Mouse (Mus musculus) left cerebral cortex, postnatal 4 days (tissue): ENCODE results near the gene Acp7. TPM values are rescaled to one million over a fixed set of nuclear protein-coding genes. Genes with fewer than 3 reads are reported as not detected.

ENCODE experiments used
- DNase-seq: peaks from one replicate; pipeline ENCODE4 v3.0.0-alpha.2; 2022
- intact Hi-C: fragments of 180-260 bp; cut with DNase I; formaldehyde crosslinking; loops from one replicate; pipeline ENCODE4 v1.15.1; 2025
- total RNA-seq, 2 experiments: library from RNA; stranded (reverse); gene quantifications; 2 replicates each; pipeline ENCODE4 v1.2.3; 2021

Gene Acp7
- total RNA-seq, 2 experiments from 2014 or later, result 0.18 to 0.89 TPM

DNA sequence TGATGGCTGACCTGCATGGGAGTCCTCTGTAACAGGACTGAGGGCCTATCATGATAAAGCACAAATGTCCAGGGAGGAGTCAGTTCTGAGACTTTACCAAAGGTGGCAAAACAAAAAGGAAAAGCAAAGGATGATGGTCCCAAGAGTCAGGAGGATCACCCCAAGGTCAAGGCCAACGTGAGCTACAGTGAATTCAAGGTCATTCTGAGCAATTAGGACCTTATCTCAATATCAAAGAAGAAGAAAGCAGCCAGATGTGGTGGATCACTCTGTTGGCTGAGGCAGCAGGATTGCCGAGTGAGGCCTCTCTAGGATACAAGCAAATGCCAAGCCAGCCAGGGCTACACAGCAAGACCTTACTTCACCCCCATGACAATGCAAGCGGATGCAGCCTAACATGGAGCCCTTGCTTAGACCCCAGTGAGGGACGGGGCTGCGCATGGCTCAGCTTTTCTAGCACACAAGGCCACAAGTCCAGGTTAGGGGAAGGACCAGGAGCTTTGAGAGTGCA lies 52.5 kb downstream of the Acp7 start:
- intact Hi-C loops, result no loop called here
- no peak for DNase-seq

DNA sequence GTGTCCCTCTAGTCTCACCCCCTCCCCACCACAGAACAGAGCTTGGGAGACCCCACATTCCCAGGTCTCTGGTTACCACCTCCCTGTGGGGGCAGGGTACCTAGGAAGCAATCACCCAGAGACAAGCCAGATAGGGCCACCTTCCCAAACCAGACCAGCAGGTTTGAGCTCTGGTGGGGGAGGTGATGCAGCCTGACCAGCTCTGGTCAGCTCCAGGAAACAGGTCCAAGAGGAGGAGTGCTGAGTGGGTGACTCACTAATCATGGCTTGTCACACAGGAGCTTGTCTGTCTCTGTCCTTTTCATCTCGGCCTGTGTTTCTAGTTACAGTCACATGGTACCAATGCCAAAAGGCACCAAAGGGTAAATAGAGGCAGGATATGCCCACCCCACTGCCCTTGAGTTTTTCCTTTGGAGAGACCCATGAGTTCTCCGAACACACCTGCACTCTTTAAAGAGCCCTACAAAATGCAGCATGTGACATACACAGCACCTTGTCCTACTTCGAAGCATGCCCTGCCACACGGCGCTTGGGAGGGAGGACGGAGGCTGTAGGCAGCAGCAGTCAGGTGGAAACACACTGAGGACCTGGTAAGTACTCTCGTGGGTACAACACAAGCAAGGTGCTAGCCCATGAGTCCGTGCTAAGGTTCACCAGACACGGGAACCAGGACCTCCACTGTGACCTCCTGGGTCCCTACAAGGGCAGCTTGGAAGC lies 53.1 kb downstream of the Acp7 start:
- DNase-seq, result no peak
- intact Hi-C loops, result no loop called here

DNA sequence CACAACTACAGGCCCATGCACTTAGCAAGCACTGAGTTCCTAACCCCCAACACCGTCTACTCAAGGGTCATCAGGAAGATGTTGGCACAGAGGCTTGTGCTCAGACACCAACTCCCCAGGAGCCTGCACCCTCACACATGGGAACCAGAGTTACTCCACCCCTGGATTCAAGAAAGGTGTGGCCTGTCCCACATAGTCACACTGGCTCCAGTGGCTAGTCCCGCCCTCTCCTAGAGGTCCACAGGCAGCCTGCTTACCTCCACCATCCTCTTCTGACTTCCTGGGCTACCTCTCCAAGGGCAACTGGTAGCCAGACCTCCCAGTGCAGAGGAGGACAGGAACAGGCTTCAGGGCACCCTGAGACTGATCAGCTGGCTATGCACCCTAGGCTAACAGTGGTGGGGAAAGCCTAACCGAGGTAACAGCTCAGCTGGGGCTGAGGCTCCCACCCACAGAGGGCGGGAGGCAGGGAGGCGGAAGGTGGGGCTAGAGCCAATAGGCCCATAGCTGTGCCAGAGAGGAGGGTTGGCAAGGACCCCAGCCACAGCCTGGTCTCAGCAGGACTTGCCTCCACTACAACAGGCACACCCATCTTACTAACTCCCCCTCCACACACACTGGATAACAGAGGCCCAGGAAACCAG lies 54.7 kb downstream of the Acp7 start:
- DNase-seq, result peak; percentile 86
- intact Hi-C loops, result no loop called here

- DNase-seq, result no peak
- intact Hi-C loops, result no loop called here
Observed at GRCm38 (mm10) chr7:28575597-28575996, 55.5 kb downstream of the Acp7 start.

DNA sequence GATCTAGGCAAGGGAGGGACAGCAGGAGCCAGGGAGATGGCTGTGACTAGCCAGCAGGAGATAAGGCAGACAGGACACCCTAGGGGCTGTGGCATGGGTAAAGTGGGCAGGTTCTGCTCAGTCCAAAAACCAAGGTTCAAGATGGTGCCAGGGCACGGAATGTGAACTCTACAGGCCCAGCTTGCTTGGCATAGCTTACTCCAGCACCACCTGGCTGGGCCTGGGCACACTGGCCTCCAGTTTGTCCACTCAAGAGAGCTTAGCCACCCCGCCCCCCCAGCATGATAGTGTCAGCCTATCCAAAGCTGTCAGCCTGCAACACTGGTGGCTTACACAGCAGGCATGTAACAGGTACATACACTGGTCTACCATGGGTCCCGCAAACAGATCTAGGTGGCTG lies 57.9 kb downstream of the Acp7 start:
- intact Hi-C loops, result no loop called here
- DNase-seq, result no peak

GRCm38 (mm10) chr7:28572689-28573088 lies 58.4 kb downstream of the Acp7 start:
- intact Hi-C loops, result no loop called here

DNA sequence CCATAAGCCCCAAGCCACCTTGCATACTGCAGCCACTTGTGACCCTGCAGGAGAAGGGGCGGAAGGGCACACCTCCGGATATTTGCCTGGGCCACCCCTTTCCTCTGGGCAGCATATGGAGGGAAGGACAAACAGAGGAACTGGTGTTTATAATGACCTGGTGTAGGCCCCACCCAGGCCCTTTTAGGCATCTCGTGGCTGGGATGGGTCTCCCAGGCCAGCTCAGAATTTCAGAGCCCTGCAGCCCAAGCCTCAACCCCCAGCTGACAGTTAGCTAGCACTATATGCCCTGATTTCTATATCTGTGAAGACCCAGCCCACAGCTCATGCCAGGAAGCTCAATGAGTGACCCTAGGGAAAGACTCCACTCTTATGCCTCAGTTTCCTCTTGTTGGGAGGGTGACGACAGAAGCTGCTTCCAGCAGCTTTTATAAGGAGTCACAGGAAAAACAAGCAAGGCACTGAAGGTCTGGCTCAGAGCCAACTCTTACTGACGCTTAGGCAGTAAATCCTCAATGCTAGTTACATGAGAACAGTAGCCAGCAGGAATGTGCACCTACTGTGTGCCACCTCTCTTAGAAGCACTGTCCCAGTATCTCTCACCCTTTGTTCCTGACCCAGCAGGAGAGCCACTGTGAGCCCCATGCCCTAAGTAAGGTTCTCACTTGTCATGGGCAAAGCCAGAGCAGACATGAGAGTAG lies 60.0 kb downstream of the Acp7 start:
- DNase-seq, result no peak
- intact Hi-C loops, result no loop called here

More at GRCm38 (mm10) chr7:28572689-28573088, 58.4 kb downstream of the Acp7 start:
- no peak for DNase-seq

GRCm38 (mm10) chr7:28570291-28570981 lies 60.7 kb downstream of the Acp7 start:
- peak; percentile 79 for DNase-seq
- intact Hi-C loops, result no loop called here

GRCm38 (mm10) chr7:28568253-28568652 lies 62.9 kb downstream of the Acp7 start:
- intact Hi-C loops, result loop anchor here (5.0 kb wide), 1 partner anchor 34 kb away; no protein-coding TSS in a partner anchor
- DNase-seq, result peak; percentile 61

- DNase-seq, result no peak
- intact Hi-C loops, result loop anchor here (5.0 kb wide), 1 partner anchor 35 kb away; no protein-coding TSS in a partner anchor
Observed at GRCm38 (mm10) chr7:28567539-28567938, 63.6 kb downstream of the Acp7 start.

DNA sequence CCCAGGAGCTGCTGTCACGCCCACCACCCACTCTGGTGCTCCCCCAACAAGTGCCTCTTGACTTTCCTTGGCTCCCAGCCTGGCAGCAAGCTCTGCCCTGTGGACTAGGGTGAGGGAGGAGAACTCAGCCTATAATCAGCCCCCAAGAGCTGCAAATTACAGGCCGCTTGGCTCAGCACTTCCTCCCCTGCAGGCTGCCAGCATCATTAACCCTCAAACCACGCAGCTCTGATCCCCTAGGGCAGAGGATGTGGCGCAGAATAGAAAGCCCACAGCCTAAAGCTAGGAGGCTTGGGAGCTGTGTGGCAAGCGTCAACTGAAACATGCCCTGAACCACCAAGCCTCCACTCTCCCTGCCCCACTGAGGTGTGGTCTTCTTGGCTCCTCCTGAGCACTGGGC lies 65.7 kb downstream of the Acp7 start:
- DNase-seq, result no peak
- intact Hi-C loops, result loop anchor here (5.0 kb wide), 1 partner anchor 37 kb away; no protein-coding TSS in a partner anchor

DNA sequence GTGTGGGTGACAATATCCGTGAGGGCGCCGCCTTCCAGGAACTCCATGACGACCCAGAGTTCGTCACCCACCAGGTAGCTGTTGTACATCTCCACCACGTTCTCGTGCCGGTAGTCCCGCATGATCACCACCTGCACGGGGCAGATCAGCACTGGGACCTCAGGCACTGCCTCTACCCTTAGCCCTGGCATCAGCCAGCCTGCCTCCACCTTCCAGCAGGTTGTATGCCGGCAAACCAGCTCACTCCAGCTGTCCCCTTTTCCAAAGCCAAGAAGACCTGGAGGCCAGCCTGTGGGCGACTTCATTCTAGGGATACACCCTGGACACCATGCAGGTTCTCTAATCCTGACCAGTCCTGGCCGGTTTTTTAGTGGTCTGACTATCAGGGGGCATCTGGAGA lies 68.2 kb downstream of the Acp7 start:
- intact Hi-C loops, result no loop called here
- no peak for DNase-seq

GRCm38 (mm10) chr7:28562371-28562770 lies 68.8 kb downstream of the Acp7 start:
- intact Hi-C loops, result no loop called here
- no peak for DNase-seq

- no peak for DNase-seq
- intact Hi-C loops, result no loop called here
Observed at GRCm38 (mm10) chr7:28561967-28562366, 69.2 kb downstream of the Acp7 start.

GRCm38 (mm10) chr7:28560856-28561255 lies 70.3 kb downstream of the Acp7 start:
- intact Hi-C loops, result no loop called here
- no peak for DNase-seq

GRCm38 (mm10) chr7:28558486-28558885 lies 72.6 kb downstream of the Acp7 start:
- DNase-seq, result peak; percentile 57
- intact Hi-C loops, result no loop called here

- intact Hi-C loops, result no loop called here
- DNase-seq, result peak; percentile 46
Observed at GRCm38 (mm10) chr7:28557708-28558107, 73.4 kb downstream of the Acp7 start.
